Mouse (Mus musculus) left cerebral cortex, adult 6 months (tissue): Measurements from ENCODE around the gene Zfp101. TPM values are rescaled to one million over a fixed set of nuclear protein-coding genes. Genes with fewer than 3 reads are reported as not detected.

ENCODE experiments used
- long read RNA-seq, 2 experiments: library from polyadenylated mRNA; unstranded; transcript quantifications; one replicate each; pipeline ENCODE4 v2.0.0; 2019 to 2020
- polyA plus RNA-seq: library from polyadenylated mRNA; unstranded; fragments of <200 nt; fragmentation: Nextera tagmentation; gene quantifications from 2 replicates; pipeline ENCODE4 v1.2.3, GENCODE M21; 2021

The Zfp101 gene
- polyA plus RNA-seq = 5.3 and 7.3 TPM in 2 replicates
- long read RNA-seq, experiment 1, full-length matches to known transcripts = 36 of 51 reads
- long read RNA-seq, experiment 1, partial matches to known transcripts = 4 of 51 reads
- long read RNA-seq, experiment 1, other reads (novel, unspliced or antisense) = 11 of 51 reads
- long read RNA-seq, experiment 2, full-length matches to known transcripts = 5 of 12 reads
- long read RNA-seq, experiment 2, partial matches to known transcripts = 0 of 12 reads
- long read RNA-seq, experiment 2, other reads (novel, unspliced or antisense) = 7 of 12 reads

GRCm38 (mm10) chr17:33394182-33395034 is at the start of gene Zfp101:
TSS of gene Zfp101 (minus strand) at chr17:33394641.

GRCm38 (mm10) chr17:33432019-33432946 is 37.8 kb upstream of the Zfp101 start, which contains the start of gene Actl9:
TSS of gene Actl9 (plus strand) at chr17:33432896.

GRCm38 (mm10) chr17:33358411-33359384 is 35.7 kb downstream of the Zfp101 start, which contains the start of gene Zfp81:
TSS of gene Zfp81 (minus strand) at chr17:33358878.

Other genes with a start within 250 kb of the Zfp101 start
- 0.08 TPM in 1 of 2 replicates, not detected in the other for gene Olfr55, start 226.2 kb downstream of the Zfp101 start, polyA plus RNA-seq
- not detected in 2 replicates for gene Olfr239, start 203.3 kb downstream of the Zfp101 start, polyA plus RNA-seq
- gene Olfr1564, start 173.0 kb downstream of the Zfp101 start, polyA plus RNA-seq = 0.03 and 0.04 TPM in 2 replicates
- gene Zfp955a, start 139.5 kb downstream of the Zfp101 start, polyA plus RNA-seq = 3.4 and 4.6 TPM in 2 replicates
- gene Olfr63, start 130.0 kb downstream of the Zfp101 start, polyA plus RNA-seq = 0.01 TPM in 1 of 2 replicates, not detected in the other
- 10.7 and 17.1 TPM in 2 replicates for gene Zfp955b, start 105.1 kb downstream of the Zfp101 start, polyA plus RNA-seq
- 6.2 and 9.2 TPM in 2 replicates for gene Zfp81, start 35.8 kb downstream of the Zfp101 start, polyA plus RNA-seq
- gene Actl9, start 38.3 kb upstream of the Zfp101 start, polyA plus RNA-seq = 0.20 TPM in 1 of 2 replicates, not detected in the other
- gene Adamts10, start 129.6 kb upstream of the Zfp101 start, polyA plus RNA-seq = 1.9 and 2.4 TPM in 2 replicates
- gene Myo1f, start 161.1 kb upstream of the Zfp101 start, polyA plus RNA-seq = 1.2 and 1.5 TPM in 2 replicates
- 29.6 and 40.3 TPM in 2 replicates for gene Zfp414, start 234.4 kb upstream of the Zfp101 start, polyA plus RNA-seq
- gene Pram1, start 243.4 kb upstream of the Zfp101 start, polyA plus RNA-seq = not detected in 2 replicates